In the genomic region with DNA sequence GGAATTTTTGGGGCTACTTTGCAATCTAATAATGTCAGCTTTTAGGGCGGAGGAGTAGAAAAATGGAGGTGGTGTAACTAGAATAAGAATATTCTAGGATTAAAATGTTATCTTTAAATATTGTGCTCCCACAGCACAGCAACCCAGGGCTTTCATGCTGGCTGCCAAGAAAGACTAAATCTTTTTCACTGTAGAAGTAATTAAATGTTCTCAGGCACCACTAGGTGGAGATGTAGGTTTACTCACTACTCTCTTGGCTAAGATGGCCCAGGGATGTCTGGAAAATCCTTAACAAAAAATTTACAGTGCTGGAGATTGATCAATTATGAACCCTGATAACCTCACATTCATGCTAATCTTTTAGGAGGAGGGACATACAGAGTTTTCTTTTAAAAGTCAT, we compare ENCODE assay signal across 8 mouse cellular contexts.
A peak's percentile ranks its signal among the peaks of the same experiment; 100 is the strongest.
DNase-seq lines count a peak whose midpoint lies in the region; ATAC-seq and TF ChIP-seq lines count a peak whose summit lies in the region.

No protein-coding gene starts in this region.

- peak; percentile 72 for DNase-seq in 3T3-L1 (ENCODE audit: low read depth, low spot score)
- peak; percentile 66 for DNase-seq in brain, adult 2 months (ENCODE audit: low read depth, low spot score)
- peak; percentile 17 for DNase-seq in kidney, postnatal 14 days
- DNase-seq in ovary, postnatal 14 days (ENCODE audit: low spot score) = no peak

- H3K9ac ChIP-seq in intestine, postnatal 0 days (ENCODE audit: low read depth, low read length) = no peak overlapping the region
- H3K9ac ChIP-seq in intestine, embryonic 15.5 days = no peak overlapping the region
- no peak overlapping the region for H3K9ac ChIP-seq in heart, embryonic 11.5 days (ENCODE audit: low read depth, low read length)

- peak; percentile 70 for TF ChIP-seq CTCF in intestine, postnatal 0 days (IDR thresholded peaks at IDR 0.05; ENCODE audit: low read depth)

- no peak overlapping the region for H3K4me2 ChIP-seq in intestine, postnatal 0 days (replicated peaks; ENCODE audit: low read depth)
- no peak overlapping the region for H3K4me2 ChIP-seq in intestine, embryonic 15.5 days (replicated peaks)
- H3K4me2 ChIP-seq in heart, embryonic 11.5 days = no peak overlapping the region

- H3K9me3 ChIP-seq in intestine, postnatal 0 days (ENCODE audit: control insufficient read depth) = no peaks in the 10 kb centered on the region
- H3K9me3 ChIP-seq in intestine, embryonic 15.5 days = no peaks in the 10 kb centered on the region
- no peaks in the 10 kb centered on the region for H3K9me3 ChIP-seq in heart, embryonic 11.5 days (replicated peaks; ENCODE audit: control insufficient read depth, low read length)

- no peaks in the 10 kb centered on the region for H3K27me3 ChIP-seq in intestine, postnatal 0 days (replicated peaks; ENCODE audit: control insufficient read depth, insufficient read depth, low read length)
- H3K27me3 ChIP-seq in intestine, embryonic 15.5 days (replicated peaks) = no peaks in the 10 kb centered on the region
- H3K27me3 ChIP-seq in heart, embryonic 11.5 days (ENCODE audit: control insufficient read depth, insufficient read depth, low read length) = no peaks in the 10 kb centered on the region

- ATAC-seq in intestine, postnatal 0 days = no peak
- no peak for ATAC-seq in intestine, embryonic 15.5 days
- no peak for ATAC-seq in erythroid progenitor cell, adult 5-6 weeks (replicated peaks; ENCODE audit: low FRiP score, poor library complexity, severe bottlenecking)
- no peak for ATAC-seq in heart, embryonic 11.5 days (replicated peaks; ENCODE audit: insufficient number of reproducible peaks, low FRiP score, low TSS enrichment)

- no peak overlapping the region for H3K4me3 ChIP-seq in intestine, postnatal 0 days (ENCODE audit: low read depth, low read length)
- H3K4me3 ChIP-seq in intestine, embryonic 15.5 days (replicated peaks) = no peak overlapping the region
- no peak overlapping the region for H3K4me3 ChIP-seq in heart, embryonic 11.5 days (ENCODE audit: low read depth, low read length)

- no peaks in the 10 kb centered on the region for H3K4me1 ChIP-seq in intestine, postnatal 0 days (replicated peaks; ENCODE audit: control insufficient read depth, insufficient read depth, low read length)
- H3K4me1 ChIP-seq in intestine, embryonic 15.5 days (replicated peaks) = no peaks in the 10 kb centered on the region
- H3K4me1 ChIP-seq in heart, embryonic 11.5 days (ENCODE audit: control insufficient read depth, insufficient read depth, low read length) = no peaks in the 10 kb centered on the region

- H3K27ac ChIP-seq in intestine, postnatal 0 days (ENCODE audit: low read depth, low read length) = no peak overlapping the region
- no peak overlapping the region for H3K27ac ChIP-seq in intestine, embryonic 15.5 days
- H3K27ac ChIP-seq in heart, embryonic 11.5 days (ENCODE audit: low read depth, low read length) = no peak overlapping the region

- 58% methylated on average over 1 of the region's 1 CpGs for WGBS in intestine, postnatal 0 days
- 63% methylated on average over 1 of the region's 1 CpGs for WGBS in intestine, embryonic 15.5 days
- 44% methylated on average over 1 of the region's 1 CpGs for WGBS in heart, embryonic 11.5 days (ENCODE audit: insufficient replicate concordance)

- no peaks in the 10 kb centered on the region for H3K36me3 ChIP-seq in intestine, postnatal 0 days (ENCODE audit: control insufficient read depth, insufficient read depth)
- no peaks in the 10 kb centered on the region for H3K36me3 ChIP-seq in intestine, embryonic 15.5 days
- no peaks in the 10 kb centered on the region for H3K36me3 ChIP-seq in heart, embryonic 11.5 days (ENCODE audit: control insufficient read depth, insufficient read depth, low read length)
